Mouse (Mus musculus) kidney, postnatal 4 days (tissue): ENCODE results near the gene Gabrp.
A peak's percentile ranks its signal among the peaks of the same experiment; 100 is the strongest.

Source experiments
- DNase-seq, 2 experiments: peaks; one replicate each; pipeline ENCODE4 v3.0.0; 2021; ENCODE audit warnings: mixed read lengths in 2 of 2

The Gabrp gene

DNA sequence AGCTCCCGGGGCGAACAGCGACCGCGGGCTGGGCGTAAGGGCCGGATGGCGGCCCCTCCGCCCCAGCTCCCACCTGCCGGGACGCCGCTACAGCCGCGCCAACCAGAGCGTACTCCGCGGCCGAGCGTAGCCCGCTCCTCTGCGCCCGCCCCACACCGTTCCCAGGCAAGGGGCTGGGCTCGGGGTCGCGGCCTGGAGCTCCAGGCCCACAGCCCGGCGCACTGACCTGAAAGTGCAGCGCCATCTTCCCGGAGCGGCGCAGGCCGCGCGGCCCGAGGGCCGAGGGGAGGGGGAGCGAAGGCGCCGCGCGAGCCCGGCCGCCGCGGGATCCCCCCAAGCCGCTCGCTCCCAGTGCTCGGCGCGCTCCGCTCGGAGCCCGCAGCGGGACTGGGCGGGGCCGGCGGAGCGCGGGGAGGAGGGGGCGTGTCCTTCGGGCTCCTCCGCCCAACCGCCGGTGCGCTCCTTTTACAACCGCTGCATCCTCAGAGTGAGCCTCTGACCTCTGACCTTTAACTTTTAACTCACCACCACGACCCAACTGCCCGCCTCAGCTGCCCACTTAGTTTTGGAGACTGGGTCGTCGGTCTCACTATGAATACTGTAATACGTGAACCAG lies 65.3 kb downstream of the Gabrp start, which contains the start of gene Ranbp17:
TSS of gene Ranbp17 (minus strand) at position 371 of the 616 bp plus-strand sequence.
- peak; percentile 72 to 82 for DNase-seq

DNA sequence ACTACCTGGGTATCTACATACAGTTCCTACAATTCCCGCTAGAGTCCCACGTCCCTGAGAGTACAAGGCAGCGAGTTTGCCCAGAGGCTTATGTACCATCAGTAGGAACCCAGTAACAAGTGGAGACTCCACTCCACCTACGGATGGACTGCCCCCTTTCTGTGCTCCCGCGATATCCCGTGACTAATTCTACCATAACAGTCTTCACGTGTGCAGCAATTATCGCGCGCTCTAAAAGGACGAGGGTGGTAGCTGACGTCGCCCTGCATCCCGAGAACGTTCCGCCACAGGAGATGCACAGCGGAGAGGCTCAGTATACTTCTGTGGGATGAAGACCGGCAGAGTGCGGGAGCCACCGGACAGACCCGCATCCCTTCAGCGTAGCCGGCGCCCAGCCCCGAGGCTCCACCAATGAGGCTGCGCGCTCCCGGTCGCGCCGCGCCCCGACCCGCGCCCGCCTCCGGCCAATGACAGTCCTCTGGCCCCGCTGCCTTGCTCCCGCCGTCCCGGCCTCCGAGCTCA lies 65.8 kb downstream of the Gabrp start:
- DNase-seq, result peak; percentile 76 to 83

DNA sequence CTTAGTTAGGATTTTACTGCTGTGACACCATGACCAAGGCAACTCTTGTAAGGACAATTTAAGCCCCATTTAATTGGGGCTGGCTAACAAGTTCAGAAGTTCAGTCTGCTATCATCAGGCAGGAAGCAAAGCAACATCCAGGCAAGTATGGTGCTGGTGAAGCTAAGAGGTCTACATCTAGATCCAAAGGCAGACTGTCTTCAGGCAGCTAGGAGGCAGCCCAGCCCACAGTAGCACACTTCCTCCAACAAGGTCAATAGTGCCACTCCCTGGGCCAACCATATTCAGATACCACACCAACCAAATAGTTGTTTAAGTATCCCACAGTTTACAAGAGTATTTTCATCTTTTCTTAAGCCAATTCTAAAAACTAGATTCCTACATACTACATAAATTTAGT lies 69.4 kb downstream of the Gabrp start:
- DNase-seq, result no peak
